Mouse (Mus musculus) heart, embryonic 11.5 days (tissue): ENCODE measurements around the gene Uspl1. TPM values are rescaled to one million over a fixed set of nuclear protein-coding genes. Genes with fewer than 3 reads are reported as not detected.

Source experiments
- ATAC-seq: fragments of 200-750 bp; cut with Nextera tagmentation; replicated peaks from 2 replicates; pipeline ENCODE4 v1.8.0; 2017; ENCODE audit warnings: moderate library complexity; ENCODE audit not compliant: insufficient number of reproducible peaks, low FRiP score, low TSS enrichment
- H3K27ac ChIP-seq: fragments of 300-500 bp; sonication (generic); 2 replicates; pipeline ENCODE4 v1.5.1; 2014; ENCODE audit warnings: mild to moderate bottlenecking, low read depth, low read length
- H3K27me3 ChIP-seq: fragments of 300-500 bp; sonication (generic); 2 replicates; pipeline ENCODE4 v1.6.1; 2014; ENCODE audit warnings: mild to moderate bottlenecking, low read length, mixed read lengths; ENCODE audit not compliant: control insufficient read depth, insufficient read depth
- H3K36me3 ChIP-seq: fragments of 300-500 bp; sonication (generic); 2 replicates; pipeline ENCODE4 v1.6.1; 2014; ENCODE audit warnings: mild to moderate bottlenecking, low read length, moderate library complexity, mixed read lengths; ENCODE audit not compliant: control insufficient read depth, insufficient read depth
- H3K4me1 ChIP-seq: fragments of 300-500 bp; sonication (generic); 2 replicates; pipeline ENCODE4 v1.6.1; 2014; ENCODE audit warnings: low read length; ENCODE audit not compliant: control insufficient read depth, insufficient read depth
- H3K4me2 ChIP-seq: fragments of 300-500 bp; sonication (generic); 2 replicates; pipeline ENCODE4 v1.6.1; 2014; ENCODE audit warnings: mild to moderate bottlenecking, moderate library complexity
- H3K4me3 ChIP-seq: fragments of 300-500 bp; sonication (generic); 2 replicates; pipeline ENCODE4 v1.5.1; 2014; ENCODE audit warnings: low read depth, low read length
- H3K9ac ChIP-seq: fragments of 300-500 bp; sonication (generic); 2 replicates; pipeline ENCODE4 v1.6.1; 2014; ENCODE audit warnings: mild to moderate bottlenecking, low read depth, low read length, moderate library complexity
- H3K9me3 ChIP-seq: fragments of 300-500 bp; sonication (generic); replicated peaks from 2 replicates; pipeline ENCODE4 v1.6.1; 2016; ENCODE audit warnings: low read length; ENCODE audit not compliant: control insufficient read depth
- WGBS: fragments of 180-500 bp; shearing (Covaris S2); extraction: QIAGEN DNeasy Blood & Tissue Kit; methylation state at CpG from one replicate; pipeline ENCODE4 v1.1.7; 2014; ENCODE audit not compliant: insufficient replicate concordance; 5-methylcytosine and 5-hydroxymethylcytosine counted together
- polyA plus RNA-seq: library from polyadenylated mRNA; unstranded; fragments of >200 nt; fragmentation: Nextera tagmentation; extraction: Ambion mirVana; gene quantifications from 2 replicates; pipeline ENCODE4 v1.2.1, GENCODE M21; 2014

The Uspl1 gene
- polyA plus RNA-seq, 1 experiment from 2014 or later = 42.8 TPM

- H3K4me1 ChIP-seq = peaks cover 14% of the 10 kb centered on the region
These were observed 63.1 kb downstream of the Uspl1 start for GRCm38 (mm10) chr5:149247047-149247904.

GRCm38 (mm10) chr5:149252303-149252702, 68.2 kb downstream of the Uspl1 start:
- no peak overlapping the region for H3K4me2 ChIP-seq
- H3K36me3 ChIP-seq = no peaks in the 10 kb centered on the region
- no peaks in the 10 kb centered on the region for H3K27me3 ChIP-seq
- no peak for ATAC-seq
- no peak overlapping the region for H3K27ac ChIP-seq
- WGBS = 78% methylated on average over 3 of the region's 3 CpGs
- no peak overlapping the region for H3K9ac ChIP-seq
- H3K4me3 ChIP-seq = no peak overlapping the region
- no peaks in the 10 kb centered on the region for H3K9me3 ChIP-seq
- peaks cover 1% of the 10 kb centered on the region for H3K4me1 ChIP-seq

More at GRCm38 (mm10) chr5:149247047-149247904, 63.1 kb downstream of the Uspl1 start:
- ATAC-seq = no peak
- Histone ChIP-seq H3K36me3 (no peaks in the 10 kb centered on the region), H3K9ac (0 out of 2 replicates have a peak overlapping the region, but pooled peaks have one; percentile 16), H3K4me2 (peak overlapping the region; percentile 40), H3K27me3 (no peaks in the 10 kb centered on the region), H3K4me3 (no peak overlapping the region), H3K27ac (no peak overlapping the region), H3K9me3 (no peaks in the 10 kb centered on the region)
- WGBS = 22% methylated on average over 20 of the region's 20 CpGs

GRCm38 (mm10) chr5:149253491-149253890, 69.3 kb downstream of the Uspl1 start:
- no peak overlapping the region for H3K4me3 ChIP-seq

GRCm38 (mm10) chr5:149255522-149255921, 71.4 kb downstream of the Uspl1 start:
- Histone ChIP-seq H3K4me1 (peaks cover 7% of the 10 kb centered on the region), H3K36me3 (no peaks in the 10 kb centered on the region), H3K27me3 (no peaks in the 10 kb centered on the region), H3K27ac (no peak overlapping the region), H3K9me3 (no peaks in the 10 kb centered on the region), H3K4me2 (no peak overlapping the region), H3K4me3 (no peak overlapping the region), H3K9ac (no peak overlapping the region)
- ATAC-seq = no peak
- 80% methylated on average over 2 of the region's 2 CpGs for WGBS

More at GRCm38 (mm10) chr5:149253491-149253890, 69.3 kb downstream of the Uspl1 start:
- Histone ChIP-seq H3K9ac (no peak overlapping the region), H3K27ac (no peak overlapping the region), H3K36me3 (no peaks in the 10 kb centered on the region), H3K9me3 (no peaks in the 10 kb centered on the region), H3K4me1 (peaks cover 7% of the 10 kb centered on the region), H3K27me3 (no peaks in the 10 kb centered on the region), H3K4me2 (no peak overlapping the region)
- 56% methylated on average over 2 of the region's 2 CpGs for WGBS
- no peak for ATAC-seq

- Histone ChIP-seq H3K27me3 (no peaks in the 10 kb centered on the region), H3K4me3 (no peak overlapping the region), H3K36me3 (no peaks in the 10 kb centered on the region), H3K4me2 (no peak overlapping the region), H3K9ac (no peak overlapping the region), H3K9me3 (no peaks in the 10 kb centered on the region), H3K4me1 (peaks cover 7% of the 10 kb centered on the region), H3K27ac (no peak overlapping the region)
- ATAC-seq = no peak
- WGBS = 46% methylated on average over 14 of the region's 14 CpGs
These were observed 73.5 kb downstream of the Uspl1 start for GRCm38 (mm10) chr5:149257518-149258281.

- H3K9ac ChIP-seq = no peak overlapping the region
- H3K4me2 ChIP-seq = peak overlapping the region; percentile 2; the same call in 1 of the 2 replicates
- no peak overlapping the region for H3K4me3 ChIP-seq
- WGBS = 39% methylated on average over 16 of the region's 16 CpGs
- ATAC-seq = no peak
- no peaks in the 10 kb centered on the region for H3K9me3 ChIP-seq
- H3K27me3 ChIP-seq = no peaks in the 10 kb centered on the region
- H3K36me3 ChIP-seq = no peaks in the 10 kb centered on the region
- no peak overlapping the region for H3K27ac ChIP-seq
- peaks cover 7% of the 10 kb centered on the region for H3K4me1 ChIP-seq
These were observed 74.9 kb downstream of the Uspl1 start for GRCm38 (mm10) chr5:149259093-149259492.

GRCm38 (mm10) chr5:149261449-149261848, 77.3 kb downstream of the Uspl1 start:
- Histone ChIP-seq H3K9ac (no peak overlapping the region), H3K27me3 (no peaks in the 10 kb centered on the region), H3K36me3 (no peaks in the 10 kb centered on the region), H3K4me3 (no peak overlapping the region), H3K27ac (no peak overlapping the region), H3K4me2 (no peak overlapping the region), H3K4me1 (peaks cover 7% of the 10 kb centered on the region), H3K9me3 (no peaks in the 10 kb centered on the region)
- WGBS = 73% methylated on average over 7 of the region's 7 CpGs
- ATAC-seq = no peak

GRCm38 (mm10) chr5:149261866-149262265, 77.7 kb downstream of the Uspl1 start:
- ATAC-seq = no peak
- H3K9ac ChIP-seq = no peak overlapping the region
- H3K4me3 ChIP-seq = no peak overlapping the region
- H3K27ac ChIP-seq = no peak overlapping the region
- H3K4me1 ChIP-seq = peaks cover 7% of the 10 kb centered on the region
- H3K4me2 ChIP-seq = no peak overlapping the region
- H3K36me3 ChIP-seq = no peaks in the 10 kb centered on the region
- H3K27me3 ChIP-seq = no peaks in the 10 kb centered on the region
- H3K9me3 ChIP-seq = no peaks in the 10 kb centered on the region
- 59% methylated on average over 6 of the region's 6 CpGs for WGBS
